28 mouse cellular contexts compared by ENCODE assay signal in genomic region chr17:79243426-79243825, GRCm38 (mm10).
"Had no signal": no experiment of that assay in that cellular context is flagged by ENCODE, and none has a peak within 500 bp of the region (broad histone marks: within the 10 kb centered on the region; RNA-seq: fewer than 3 reads in every experiment).

No protein-coding gene starts in this region.

- H3K27ac ChIP-seq: limb, embryonic 10.5 days; limb, embryonic 12.5 days; limb, embryonic 13.5 days; limb, embryonic 15.5 days; liver, embryonic 12.5 days; liver, embryonic 13.5 days; liver, embryonic 14.5 days; liver, embryonic 15.5 days; lung, embryonic 15.5 days; macrophage; midbrain, embryonic 10.5 days; midbrain, embryonic 12.5 days; midbrain, embryonic 13.5 days; midbrain, embryonic 15.5 days; neural tube, embryonic 12.5 days had no signal

- DNase-seq: liver; liver, embryonic 13.5 days; liver, postnatal 0 days; lung, adult 18-20 months; lung, adult 2 months; lung, embryonic 14.5 days; lung, postnatal 10 days; lung, postnatal 14 days; lung, postnatal 36 days; lung, postnatal 4 days; midbrain, embryonic 14.5 days had no signal

- H3K27me3 ChIP-seq: limb, embryonic 12.5 days; limb, embryonic 13.5 days; limb, embryonic 15.5 days; liver, embryonic 12.5 days; liver, embryonic 13.5 days; liver, embryonic 15.5 days; lung, embryonic 15.5 days; megakaryocyte, embryonic 14.5 days; midbrain, embryonic 12.5 days; midbrain, embryonic 13.5 days; midbrain, embryonic 15.5 days; neural tube, embryonic 12.5 days; neural tube, embryonic 13.5 days had no signal

- H3K36me3 ChIP-seq: limb, embryonic 10.5 days; limb, embryonic 12.5 days; limb, embryonic 13.5 days; limb, embryonic 15.5 days; liver, embryonic 12.5 days; liver, embryonic 13.5 days; liver, embryonic 15.5 days; lung, embryonic 15.5 days; midbrain, embryonic 10.5 days; midbrain, embryonic 12.5 days; midbrain, embryonic 13.5 days; midbrain, embryonic 15.5 days; neural tube, embryonic 12.5 days; neural tube, embryonic 13.5 days had no signal

- H3K9me3 ChIP-seq: limb, embryonic 10.5 days; limb, embryonic 15.5 days; liver, embryonic 12.5 days; liver, embryonic 15.5 days; lung, embryonic 15.5 days; midbrain, embryonic 12.5 days; midbrain, embryonic 13.5 days; midbrain, embryonic 15.5 days; neural tube, embryonic 12.5 days had no signal

- H3K4me1 ChIP-seq: limb, embryonic 10.5 days; limb, embryonic 12.5 days; limb, embryonic 13.5 days; limb, embryonic 15.5 days; liver, embryonic 12.5 days; liver, embryonic 13.5 days; liver, embryonic 15.5 days; lung, embryonic 15.5 days; megakaryocyte, embryonic 14.5 days; midbrain, embryonic 10.5 days; midbrain, embryonic 12.5 days; midbrain, embryonic 13.5 days; neural tube, embryonic 12.5 days had no signal

- H3K4me3 ChIP-seq: limb, embryonic 10.5 days; limb, embryonic 12.5 days; limb, embryonic 13.5 days; limb, embryonic 15.5 days; liver, embryonic 12.5 days; liver, embryonic 13.5 days; liver, embryonic 15.5 days; lung, embryonic 15.5 days; megakaryocyte, embryonic 14.5 days; midbrain, embryonic 10.5 days; midbrain, embryonic 12.5 days; midbrain, embryonic 13.5 days; midbrain, embryonic 15.5 days; myocyte; neural tube, embryonic 12.5 days; neural tube, embryonic 13.5 days had no signal
